ENCODE assay signal across 18 mouse cellular contexts in the genomic region with DNA sequence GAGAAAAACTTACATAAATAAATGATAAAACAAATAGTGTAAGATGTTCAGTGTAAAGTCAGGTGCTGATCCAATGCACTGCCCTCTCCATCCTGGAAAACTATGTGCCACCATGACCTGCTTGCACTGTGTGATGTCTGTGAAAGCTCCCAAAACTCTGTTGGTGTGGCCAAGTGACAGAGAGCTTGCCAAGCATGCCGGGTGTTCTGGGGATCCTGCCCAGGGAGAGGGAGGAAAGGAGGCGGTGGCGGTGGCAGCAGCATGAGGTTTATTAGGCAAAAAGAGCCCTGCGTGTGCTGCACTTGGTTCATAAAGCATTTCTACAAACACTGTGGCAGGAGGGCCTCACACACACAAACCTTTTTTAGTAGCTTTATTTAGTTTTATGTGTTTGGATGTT. TPM values are rescaled to one million over a fixed set of nuclear protein-coding genes. Genes with fewer than 3 reads are reported as not detected.
DNase-seq lines count a peak whose midpoint lies in the region; ATAC-seq and TF ChIP-seq lines count a peak whose summit lies in the region.
"Had no signal": no experiment of that assay in that cellular context is flagged by ENCODE, and none has a peak within 500 bp of the region (broad histone marks: within the 10 kb centered on the region; RNA-seq: fewer than 3 reads in every experiment).

No protein-coding gene starts in this region.

- DNase-seq in cerebellum, adult 11 months, result peak; percentile 58
- peak; percentile 57 for DNase-seq in left cerebral cortex, postnatal 4 days
- no peak for DNase-seq in left cerebral cortex, adult 2 months (ENCODE audit: extremely low spot score in 1 of 2, low spot score in 2 of 2)
- peak; percentile 77 for DNase-seq in layer of hippocampus, adult 11-12 months (ENCODE audit: low spot score)
- peak; percentile 42 for DNase-seq in right cerebral cortex, postnatal 4 days
- DNase-seq in kidney, adult 11 months, result no peak
- no peak for DNase-seq in midbrain, embryonic 11.5 days (ENCODE audit: low spot score, missing footprints)
- DNase-seq: adrenal gland, adult 2 months; gastrocnemius, adult 2 months; heart, postnatal 4 days; kidney, postnatal 10 days; thymus, postnatal 25 days had no signal

- H3K4me3 ChIP-seq in left cerebral cortex, adult 2 months, result no peak overlapping the region
- H3K4me3 ChIP-seq in midbrain, embryonic 11.5 days (ENCODE audit: low read depth, low read length), result no peak overlapping the region
- H3K4me3 ChIP-seq: erythroblast, embryonic 14.5 days; gastrocnemius, adult 2 months; lung, embryonic 15.5 days; megakaryocyte, embryonic 14.5 days had no signal

- H3K36me3 ChIP-seq in midbrain, embryonic 11.5 days (ENCODE audit: control insufficient read depth, insufficient read depth, low read length), result no peaks in the 10 kb centered on the region
- H3K36me3 ChIP-seq: lung, embryonic 15.5 days had no signal

- peaks cover 6% of the 10 kb centered on the region; the same call in 1 of the 2 replicates for H3K4me1 ChIP-seq in midbrain, embryonic 11.5 days (ENCODE audit: control insufficient read depth, insufficient read depth, low read length)

- H3K9ac ChIP-seq in midbrain, embryonic 11.5 days (ENCODE audit: low read length), result no peak overlapping the region
- H3K9ac ChIP-seq: lung, embryonic 15.5 days had no signal

- H3K27ac ChIP-seq in left cerebral cortex, adult 2 months, result no peak overlapping the region
- no peak overlapping the region for H3K27ac ChIP-seq in midbrain, embryonic 11.5 days (ENCODE audit: low read depth, low read length)
- H3K27ac ChIP-seq: gastrocnemius, adult 2 months; lung, embryonic 15.5 days had no signal

- 79% methylated on average over 4 of the region's 4 CpGs for WGBS in midbrain, embryonic 11.5 days

- TF ChIP-seq CTCF in left cerebral cortex, adult 2 months (IDR thresholded peaks at IDR 0.05), result no peak

- H3K4me2 ChIP-seq in midbrain, embryonic 11.5 days, result no peak overlapping the region
- H3K4me2 ChIP-seq: heart, embryonic 11.5 days; lung, embryonic 15.5 days had no signal

- intact Hi-C loops in left cerebral cortex, postnatal 4 days (cut with DNase I), result no loop called here
- intact Hi-C loops in left cerebral cortex, adult 2 months (cut with DNase I), result no loop called here

- peaks cover 3% of the 10 kb centered on the region for H3K27me3 ChIP-seq in midbrain, embryonic 11.5 days (ENCODE audit: control insufficient read depth, insufficient read depth, low read length)

- ATAC-seq in cerebellum, adult (ENCODE audit: insufficient number of reproducible peaks, low FRiP score, low TSS enrichment), result no peak
- no peak for ATAC-seq in midbrain, embryonic 11.5 days (ENCODE audit: low FRiP score)
- ATAC-seq: Patski had no signal

- no peaks in the 10 kb centered on the region for H3K9me3 ChIP-seq in midbrain, embryonic 11.5 days (ENCODE audit: control insufficient read depth, low read length)
- H3K9me3 ChIP-seq: lung, embryonic 15.5 days; megakaryocyte, embryonic 14.5 days had no signal

RNA-seq across cellular contexts. Expression of a gene that starts 39.2 kb away (rescaled TPM):
- 100 to 1,000 TPM; 113 to 121 TPM for total RNA-seq in left cerebral cortex, postnatal 4 days (2021)
- total RNA-seq in left cerebral cortex, adult 2 months (2021), result 100 to 1,000 TPM; 223 to 225 TPM
- polyA plus RNA-seq in midbrain, embryonic 11.5 days (2014; fragmentation: Nextera tagmentation; extraction: Ambion mirVana), result 9.0 and 10.9 TPM in 2 replicates

Comparison
In these comparisons a context has a peak if more than half of its experiments do, and no peak if none do; other contexts are left out.
1. DNase-seq: peak in cerebellum, adult 11 months (single experiment), left cerebral cortex, postnatal 4 days (single experiment), layer of hippocampus, adult 11-12 months (single experiment) and right cerebral cortex, postnatal 4 days (single experiment); none in left cerebral cortex, adult 2 months (0 of 2), kidney, adult 11 months (single experiment) and midbrain, embryonic 11.5 days (single experiment).